Mouse (Mus musculus): ENCODE measurements around the gene Zfhx3. TPM values are rescaled to one million over a fixed set of nuclear protein-coding genes. Genes with fewer than 3 reads are reported as not detected.

Gene Zfhx3
- polyA plus RNA-seq, 2 experiments = 0.25 to 0.65 TPM

- WGBS (ENCODE audit: insufficient replicate concordance) = 67% methylated on average over 11 of the region's 11 CpGs
- Histone ChIP-seq H3K4me1 (replicated peaks; ENCODE audit: control insufficient read depth in 2 of 2, insufficient read depth in 2 of 2, low read length in 1 of 2) (peaks cover 4 to 21% of the 10 kb centered on the region in 2 experiments; a peak in 3 of 4 replicates), H3K27ac (no peak overlapping the region), H3K27me3 (ENCODE audit: control insufficient read depth, insufficient read depth, low read length) (no peaks in the 10 kb centered on the region), H3K9me3 (ENCODE audit: control insufficient read depth, low read length) (no peaks in the 10 kb centered on the region), H3K4me3 (ENCODE audit: insufficient read depth in 1 of 2, low read depth in 2 of 2, low read length in 2 of 2) (no peak overlapping the region), H3K36me3 (replicated peaks; ENCODE audit: control insufficient read depth, insufficient read depth, low read depth) (no peaks in the 10 kb centered on the region), H3K4me2 (ENCODE audit: low read depth) (no peak overlapping the region), H3K9ac (replicated peaks) (no peak overlapping the region)
- DNase-seq (ENCODE audit: low read depth in 3 of 3, low spot score in 3 of 3) (no peak), ATAC-seq (ENCODE audit: insufficient read depth) (no peak)
- TF ChIP-seq CTCF (IDR thresholded peaks at IDR 0.05; ENCODE audit: low read depth) (no peak), EP300 (IDR thresholded peaks at IDR 0.05; ENCODE audit: low read depth) (no peak)
Measured at GRCm38 (mm10) chr8:108723636-108724035, 781.2 kb downstream of the Zfhx3 start.

DNA sequence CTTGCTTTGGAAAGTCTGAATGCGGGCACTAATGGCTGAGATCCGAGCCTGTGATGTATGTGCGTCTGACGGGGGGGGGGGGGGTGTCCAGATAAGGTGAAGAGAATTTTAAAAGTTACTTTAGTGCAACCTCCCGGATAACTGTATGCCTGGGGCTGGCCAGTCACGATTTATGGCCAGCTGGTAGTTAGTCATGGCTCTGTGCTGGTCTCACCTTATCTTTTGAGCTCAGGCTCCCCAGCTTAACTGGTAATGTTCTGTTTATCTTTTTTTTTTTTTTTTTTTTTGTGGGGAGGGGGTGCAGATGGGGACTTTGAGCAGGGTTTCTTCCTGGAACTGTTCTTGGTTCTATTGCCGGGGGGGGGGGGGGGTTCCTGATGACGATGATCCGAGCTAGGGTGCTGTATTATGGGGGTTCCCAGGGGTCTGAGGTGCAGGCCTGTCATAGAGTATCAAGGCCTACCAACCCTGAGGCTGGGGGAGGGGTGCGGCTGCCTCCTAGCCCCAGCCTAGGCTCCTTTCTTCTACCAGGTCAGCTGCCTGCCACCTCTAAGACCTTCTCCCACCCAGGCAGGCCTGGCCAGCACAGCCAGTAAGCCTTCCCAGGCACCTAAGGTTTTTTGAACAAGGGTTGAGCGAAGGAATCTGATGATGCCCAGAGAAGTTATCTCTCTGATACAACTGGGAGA lies 782.5 kb downstream of the Zfhx3 start:
- 14% methylated on average over 10 of the region's 11 CpGs for WGBS (ENCODE audit: insufficient replicate concordance)
- ATAC-seq (ENCODE audit: insufficient read depth) = peak; percentile 76
- no peak overlapping the region; the same call in 1 of the 2 replicates for H3K4me2 ChIP-seq (ENCODE audit: low read depth)

GRCm38 (mm10) chr8:108725631-108726030 lies 783.2 kb downstream of the Zfhx3 start:
- Histone ChIP-seq H3K27ac (no peak overlapping the region), H3K27me3 (ENCODE audit: control insufficient read depth, insufficient read depth, low read length) (no peaks in the 10 kb centered on the region), H3K4me3 (ENCODE audit: insufficient read depth in 1 of 2, low read depth in 2 of 2, low read length in 2 of 2) (no peak overlapping the region), H3K9me3 (ENCODE audit: control insufficient read depth, low read length) (no peaks in the 10 kb centered on the region), H3K4me2 (ENCODE audit: low read depth) (no peak overlapping the region), H3K9ac (replicated peaks) (no peak overlapping the region), H3K4me1 (replicated peaks; ENCODE audit: control insufficient read depth in 2 of 2, insufficient read depth in 2 of 2, low read length in 1 of 2) (peaks cover 4 to 26% of the 10 kb centered on the region in 2 experiments; a peak in 3 of 4 replicates), H3K36me3 (replicated peaks; ENCODE audit: control insufficient read depth, insufficient read depth, low read depth) (no peaks in the 10 kb centered on the region)
- DNase-seq (ENCODE audit: low read depth in 3 of 3, low spot score in 3 of 3) = no peak
- WGBS (ENCODE audit: insufficient replicate concordance) = 83% methylated on average over 10 of the region's 10 CpGs
- TF ChIP-seq CTCF (IDR thresholded peaks at IDR 0.05; ENCODE audit: low read depth) (no peak), EP300 (IDR thresholded peaks at IDR 0.05; ENCODE audit: low read depth) (no peak)
- ATAC-seq (ENCODE audit: insufficient read depth) = no peak

More for the DNA sequence above, 782.5 kb downstream of the Zfhx3 start:
- Histone ChIP-seq H3K9ac (replicated peaks) (no peak overlapping the region), H3K27ac (no peak overlapping the region), H3K36me3 (replicated peaks; ENCODE audit: control insufficient read depth, insufficient read depth, low read depth) (no peaks in the 10 kb centered on the region), H3K27me3 (ENCODE audit: control insufficient read depth, insufficient read depth, low read length) (no peaks in the 10 kb centered on the region), H3K9me3 (ENCODE audit: control insufficient read depth, low read length) (no peaks in the 10 kb centered on the region), H3K4me3 (ENCODE audit: insufficient read depth in 1 of 2, low read depth in 2 of 2, low read length in 2 of 2) (no peak overlapping the region), H3K4me1 (replicated peaks; ENCODE audit: control insufficient read depth in 2 of 2, insufficient read depth in 2 of 2, low read length in 1 of 2) (peaks cover 4 to 23% of the 10 kb centered on the region in 2 experiments; a peak in 3 of 4 replicates)
- DNase-seq (ENCODE audit: low read depth in 3 of 3, low spot score in 3 of 3) = no peak
- TF ChIP-seq EP300 (IDR thresholded peaks at IDR 0.05; ENCODE audit: low read depth) (peak; percentile 55), CTCF (IDR thresholded peaks at IDR 0.05; ENCODE audit: low read depth) (no peak)

GRCm38 (mm10) chr8:108726541-108727241 lies 784.2 kb downstream of the Zfhx3 start:
- ATAC-seq (ENCODE audit: insufficient read depth) = no peak

GRCm38 (mm10) chr8:108729169-108729568 lies 786.7 kb downstream of the Zfhx3 start:
- ATAC-seq (ENCODE audit: insufficient read depth) (no peak), DNase-seq (ENCODE audit: low read depth in 3 of 3, low spot score in 3 of 3) (no peak)
- Histone ChIP-seq H3K9ac (replicated peaks) (no peak overlapping the region), H3K4me2 (ENCODE audit: low read depth) (no peak overlapping the region), H3K27ac (no peak overlapping the region), H3K27me3 (ENCODE audit: control insufficient read depth, insufficient read depth, low read length) (no peaks in the 10 kb centered on the region), H3K4me3 (ENCODE audit: insufficient read depth in 1 of 2, low read depth in 2 of 2, low read length in 2 of 2) (no peak overlapping the region), H3K4me1 (replicated peaks; ENCODE audit: control insufficient read depth in 2 of 2, insufficient read depth in 2 of 2, low read length in 1 of 2) (peaks cover under 1 to 21% of the 10 kb centered on the region in 2 experiments; a peak in 3 of 4 replicates), H3K36me3 (replicated peaks; ENCODE audit: control insufficient read depth, insufficient read depth, low read depth) (no peaks in the 10 kb centered on the region), H3K9me3 (ENCODE audit: control insufficient read depth, low read length) (no peaks in the 10 kb centered on the region)
- no peak for TF ChIP-seq EP300 (IDR thresholded peaks at IDR 0.05; ENCODE audit: low read depth)
- TF ChIP-seq CTCF (IDR thresholded peaks at IDR 0.05; ENCODE audit: low read depth) = no peak
- WGBS (ENCODE audit: insufficient replicate concordance) = 25% methylated on average over 2 of the region's 2 CpGs

More at GRCm38 (mm10) chr8:108726541-108727241, 784.2 kb downstream of the Zfhx3 start:
- H3K27ac ChIP-seq = no peak overlapping the region
- H3K9ac ChIP-seq (replicated peaks) = no peak overlapping the region
- TF ChIP-seq EP300 (IDR thresholded peaks at IDR 0.05; ENCODE audit: low read depth) (no peak), CTCF (IDR thresholded peaks at IDR 0.05; ENCODE audit: low read depth) (no peak)
- no peak overlapping the region for H3K4me3 ChIP-seq (ENCODE audit: insufficient read depth in 1 of 2, low read depth in 2 of 2, low read length in 2 of 2)
- no peak for DNase-seq (ENCODE audit: low read depth in 3 of 3, low spot score in 3 of 3)
- H3K9me3 ChIP-seq (ENCODE audit: control insufficient read depth, low read length) = no peaks in the 10 kb centered on the region
- WGBS (ENCODE audit: insufficient replicate concordance) = 45% methylated on average over 12 of the region's 12 CpGs
- H3K36me3 ChIP-seq (replicated peaks; ENCODE audit: control insufficient read depth, insufficient read depth, low read depth) = no peaks in the 10 kb centered on the region
- peaks cover 4 to 26% of the 10 kb centered on the region in 2 experiments; a peak in 3 of 4 replicates for H3K4me1 ChIP-seq (replicated peaks; ENCODE audit: control insufficient read depth in 2 of 2, insufficient read depth in 2 of 2, low read length in 1 of 2)
- H3K4me2 ChIP-seq (ENCODE audit: low read depth) = no peak overlapping the region
- H3K27me3 ChIP-seq (ENCODE audit: control insufficient read depth, insufficient read depth, low read length) = no peaks in the 10 kb centered on the region

Data from liver, embryonic 14.5 days (tissue).